In the genomic region with DNA sequence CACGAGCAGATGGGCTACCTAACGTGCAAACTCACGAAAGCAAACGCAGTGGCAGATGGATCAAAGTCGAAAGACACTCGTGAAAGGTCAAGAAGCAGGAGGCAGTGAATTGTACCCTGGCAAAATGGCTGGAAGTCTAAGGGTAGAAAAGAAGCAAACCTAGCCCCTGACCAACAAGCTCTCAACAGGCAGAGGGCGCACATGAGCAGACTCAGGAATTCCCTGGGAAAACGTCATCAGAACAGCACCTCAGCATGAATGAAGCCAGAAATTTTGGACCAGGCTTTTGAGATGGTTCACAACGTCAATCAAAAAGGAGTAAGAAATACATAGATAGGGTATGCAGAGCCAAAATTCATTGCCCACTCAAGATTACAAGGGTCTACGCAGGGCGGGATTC, we compare ENCODE assay signal across 11 mouse cellular contexts. TPM values are rescaled to one million over a fixed set of nuclear protein-coding genes. Genes with fewer than 3 reads are reported as not detected.
DNase-seq lines count a peak whose midpoint lies in the region; ATAC-seq and TF ChIP-seq lines count a peak whose summit lies in the region.
"Not testable (repeated sequence)": the region's sequence is repeated elsewhere in the genome, so short reads cannot be mapped to it uniquely, and the experiment has no call there.
"Had no signal": no experiment of that assay in that cellular context is flagged by ENCODE, and none has a peak within 500 bp of the region (broad histone marks: within the 10 kb centered on the region; RNA-seq: fewer than 3 reads in every experiment).

No protein-coding gene starts in this region.

- WGBS in cerebellum, adult 2 months = 19% methylated on average over 7 of the region's 11 CpGs
- 11% methylated on average over 7 of the region's 11 CpGs for WGBS in forebrain, embryonic 10.5 days
- 7% methylated on average over 5 of the region's 11 CpGs for WGBS in kidney, postnatal 0 days

- not testable (repeated sequence) for ATAC-seq in kidney, postnatal 0 days (replicated peaks; ENCODE audit: low FRiP score, low read depth)

- not testable (repeated sequence) for TF ChIP-seq POLR2A in cerebellum, adult 2 months (IDR thresholded peaks at IDR 0.05; ENCODE audit: borderline replicate concordance, insufficient read depth, low read length)

- H3K4me1 ChIP-seq in cerebellum, adult 2 months (ENCODE audit: control insufficient read depth, insufficient read depth, low read length); forebrain, embryonic 10.5 days; kidney, postnatal 0 days (replicated peaks; ENCODE audit: insufficient read depth, low read length): not testable (repeated sequence)

- not testable (repeated sequence) for H3K9me3 ChIP-seq in forebrain, embryonic 10.5 days; kidney, postnatal 0 days (replicated peaks; ENCODE audit: low read length)

- H3K4me3 ChIP-seq in cerebellum, adult 2 months (replicated peaks; ENCODE audit: insufficient read depth, low read depth, low read length); forebrain, embryonic 10.5 days; kidney, postnatal 0 days (replicated peaks; ENCODE audit: low read depth, low read length): not testable (repeated sequence)

- intact Hi-C loops in left cerebral cortex, postnatal 14 days (cut with DNase I) = not testable (repeated sequence)

- not testable (repeated sequence) for H3K4me2 ChIP-seq in kidney, postnatal 0 days (ENCODE audit: low read length)

- peak; percentile 51; the same call in 1 of the 2 replicates for TF ChIP-seq CTCF in cerebellum, adult 2 months (IDR thresholded peaks at IDR 0.05; ENCODE audit: borderline replicate concordance, insufficient read depth, low read depth, low read length)
- peak; percentile 66 for TF ChIP-seq CTCF in kidney, postnatal 0 days (IDR thresholded peaks at IDR 0.05; ENCODE audit: low read depth)

- not testable (repeated sequence) for H3K27ac ChIP-seq in cerebellum, adult 2 months (ENCODE audit: insufficient read depth, low read length); forebrain, embryonic 10.5 days; kidney, postnatal 0 days

- peak; percentile 12 to 50 for DNase-seq in cerebellum, adult 2 months
- peak; percentile 60 for DNase-seq in forebrain, embryonic 10.5 days (ENCODE audit: extremely low spot score, low spot score)
- DNase-seq in heart, postnatal 4 days = peak; percentile 31
- peak; percentile 39 for DNase-seq in kidney, postnatal 0 days (ENCODE audit: low spot score)
- DNase-seq in left cerebral cortex, postnatal 14 days (ENCODE audit: low spot score in 2 of 2) = peak; percentile 33 to 59
- DNase-seq in lung, postnatal 25 days (ENCODE audit: low spot score) = peak; percentile 2
- peak; percentile 49 for DNase-seq in right cerebral cortex, adult 18-20 months

- not testable (repeated sequence) for H3K36me3 ChIP-seq in forebrain, embryonic 10.5 days (replicated peaks); kidney, postnatal 0 days (ENCODE audit: insufficient read depth, low read length)

- not testable (repeated sequence) for H3K9ac ChIP-seq in kidney, postnatal 0 days (ENCODE audit: low read depth, low read length)

- not testable (repeated sequence) for H3K27me3 ChIP-seq in cerebellum, adult 2 months (ENCODE audit: control insufficient read depth, insufficient read depth, low read length); forebrain, embryonic 10.5 days (ENCODE audit: poor library complexity, severe bottlenecking); kidney, postnatal 0 days (ENCODE audit: insufficient read depth, low read length)

RNA-seq across cellular contexts. Expression of gene Gm8237, which starts 1.0 kb away (rescaled TPM):
- polyA plus RNA-seq in cerebellum, adult 2 months (2012; rRNA removed) = 0.65 and 0.80 TPM in 2 replicates
- 0.09 and 0.12 TPM in 2 replicates for polyA plus RNA-seq in forebrain, embryonic 10.5 days (2016; fragmentation: Nextera tagmentation; extraction: Ambion mirVana)
- 1 to 10 TPM; 1.1 to 1.4 TPM for total RNA-seq in heart, postnatal 4 days (2021)
- polyA plus RNA-seq in kidney, postnatal 0 days (2015; fragmentation: Nextera tagmentation; extraction: Ambion mirVana) = 0.09 TPM in 1 of 2 replicates, not detected in the other
- under 1 TPM; 0.46 to 0.85 TPM for total RNA-seq in left cerebral cortex, postnatal 14 days (2021)
- total RNA-seq: granulocyte monocyte progenitor cell, adult 5-6 weeks had no signal
- polyA plus RNA-seq: erythroblast, embryonic 14.5 days had no signal

RNA-seq across cellular contexts. Expression of gene Gm3424, which starts 49.0 kb away (rescaled TPM):
- not detected in 2 replicates for polyA plus RNA-seq in cerebellum, adult 2 months (2012; rRNA removed)
- not detected in 2 replicates for polyA plus RNA-seq in forebrain, embryonic 10.5 days (2016; fragmentation: Nextera tagmentation; extraction: Ambion mirVana)
- total RNA-seq in heart, postnatal 4 days (2021) = not detected
- not detected in 2 replicates for polyA plus RNA-seq in kidney, postnatal 0 days (2015; fragmentation: Nextera tagmentation; extraction: Ambion mirVana)
- total RNA-seq in left cerebral cortex, postnatal 14 days (2021) = not detected
- total RNA-seq: granulocyte monocyte progenitor cell, adult 5-6 weeks had no signal
- polyA plus RNA-seq: erythroblast, embryonic 14.5 days; lung, embryonic 15.5 days; neural tube, embryonic 12.5 days had no signal

Comparison
In these comparisons a context has a peak if more than half of its experiments do, and no peak if none do; other contexts are left out.
1. DNase-seq: peak in every context shown above with its lines; median percentile 60 in forebrain, embryonic 10.5 days; 49 in right cerebral cortex, adult 18-20 months; 46 in left cerebral cortex, postnatal 14 days; 39 in kidney, postnatal 0 days; 31 in cerebellum, adult 2 months; 31 in heart, postnatal 4 days; 2 in lung, postnatal 25 days.